Mouse (Mus musculus): ENCODE measurements around the gene Gpr152. TPM values are rescaled to one million over a fixed set of nuclear protein-coding genes. Genes with fewer than 3 reads are reported as not detected.

Gene Gpr152
- polyA plus RNA-seq, 1 experiment from 2014 or later: not detected

GRCm38 (mm10) chr19:4096642-4097440, 42.7 kb upstream of the Gpr152 start, which contains the start of gene Cdk2ap2:
TSS of gene Cdk2ap2 (plus strand) at chr19:4097182.
- H3K4me2 ChIP-seq (ENCODE audit: low read length): peak within 1 kb of the TSS; percentile 71
- peak within 1 kb of the TSS; percentile 47 to 79 for H3K27ac ChIP-seq (replicated peaks in 1 of 2; ENCODE audit: control insufficient read depth in 1 of 2, insufficient read depth in 1 of 2, low read depth in 2 of 2, low read length in 2 of 2)
- ATAC-seq (ENCODE audit: insufficient number of reproducible peaks, insufficient read depth, low FRiP score, low read depth): peak; percentile 89
- peaks cover 16 to 28% of the 10 kb centered on the region in 2 experiments for H3K4me1 ChIP-seq (ENCODE audit: control insufficient read depth in 2 of 2, insufficient read depth in 2 of 2, low read length in 2 of 2)
- H3K27me3 ChIP-seq (ENCODE audit: control insufficient read depth, insufficient read depth, low read length): peaks cover 11% of the 10 kb centered on the region; the same call in 1 of the 2 replicates
- H3K9me3 ChIP-seq (ENCODE audit: control insufficient read depth, low read length): no peaks in the 10 kb centered on the region
- H3K36me3 ChIP-seq (ENCODE audit: control insufficient read depth, insufficient read depth, low read length): no peaks in the 10 kb centered on the region
- WGBS: under 1% methylated on average over 64 of the region's 65 CpGs
- H3K4me3 ChIP-seq (ENCODE audit: control insufficient read depth in 1 of 2, insufficient read depth in 1 of 2, low read depth in 1 of 2, low read length in 2 of 2): peak within 1 kb of the TSS; percentile 59 to 60
- peak within 1 kb of the TSS; percentile 72 for H3K9ac ChIP-seq (ENCODE audit: low read length)

- Histone ChIP-seq H3K27ac (replicated peaks in 1 of 2; ENCODE audit: control insufficient read depth in 1 of 2, insufficient read depth in 1 of 2, low read depth in 2 of 2, low read length in 2 of 2) (peak overlapping the region; percentile 26 to 74; a peak in 3 of 4 replicates), H3K4me1 (ENCODE audit: control insufficient read depth in 2 of 2, insufficient read depth in 2 of 2, low read length in 2 of 2) (peaks cover 16 to 28% of the 10 kb centered on the region in 2 experiments), H3K4me2 (ENCODE audit: low read length) (peak overlapping the region; percentile 71), H3K4me3 (ENCODE audit: control insufficient read depth in 1 of 2, insufficient read depth in 1 of 2, low read depth in 1 of 2, low read length in 2 of 2) (peak overlapping the region; percentile 59 to 60), H3K27me3 (ENCODE audit: control insufficient read depth, insufficient read depth, low read length) (peaks cover 17% of the 10 kb centered on the region; the same call in 1 of the 2 replicates), H3K36me3 (ENCODE audit: control insufficient read depth, insufficient read depth, low read length) (no peaks in the 10 kb centered on the region), H3K9ac (ENCODE audit: low read length) (peak overlapping the region; percentile 68), H3K9me3 (ENCODE audit: control insufficient read depth, low read length) (no peaks in the 10 kb centered on the region)
- WGBS: 2% methylated on average over 21 of the region's 21 CpGs
- ATAC-seq (ENCODE audit: insufficient number of reproducible peaks, insufficient read depth, low FRiP score, low read depth): peak; percentile 40
Measured at GRCm38 (mm10) chr19:4097441-4097825, 42.2 kb upstream of the Gpr152 start.

- peaks cover 16 to 28% of the 10 kb centered on the region in 2 experiments for H3K4me1 ChIP-seq (ENCODE audit: control insufficient read depth in 2 of 2, insufficient read depth in 2 of 2, low read length in 2 of 2)
- no peaks in the 10 kb centered on the region for H3K36me3 ChIP-seq (ENCODE audit: control insufficient read depth, insufficient read depth, low read length)
- ATAC-seq (ENCODE audit: insufficient number of reproducible peaks, insufficient read depth, low FRiP score, low read depth): no peak
- H3K4me2 ChIP-seq (ENCODE audit: low read length): no peak overlapping the region
- no peak overlapping the region for H3K27ac ChIP-seq (replicated peaks in 1 of 2; ENCODE audit: control insufficient read depth in 1 of 2, insufficient read depth in 1 of 2, low read depth in 2 of 2, low read length in 2 of 2)
- H3K4me3 ChIP-seq (ENCODE audit: control insufficient read depth in 1 of 2, insufficient read depth in 1 of 2, low read depth in 1 of 2, low read length in 2 of 2): no peak overlapping the region
- no peak overlapping the region for H3K9ac ChIP-seq (ENCODE audit: low read length)
- 92% methylated on average over 13 of the region's 13 CpGs for WGBS
- no peaks in the 10 kb centered on the region for H3K9me3 ChIP-seq (ENCODE audit: control insufficient read depth, low read length)
- peaks cover 20% of the 10 kb centered on the region; the same call in 1 of the 2 replicates for H3K27me3 ChIP-seq (ENCODE audit: control insufficient read depth, insufficient read depth, low read length)
Measured at GRCm38 (mm10) chr19:4098426-4098825, 41.2 kb upstream of the Gpr152 start.

- Histone ChIP-seq H3K9me3 (ENCODE audit: control insufficient read depth, low read length) (no peaks in the 10 kb centered on the region), H3K4me1 (ENCODE audit: control insufficient read depth in 2 of 2, insufficient read depth in 2 of 2, low read length in 2 of 2) (peaks cover 16 to 28% of the 10 kb centered on the region in 2 experiments), H3K9ac (ENCODE audit: low read length) (no peak overlapping the region), H3K4me3 (ENCODE audit: control insufficient read depth in 1 of 2, insufficient read depth in 1 of 2, low read depth in 1 of 2, low read length in 2 of 2) (peak overlapping the region in 1 of 2 experiments; percentile 57; a peak in 2 of 4 replicates), H3K27me3 (ENCODE audit: control insufficient read depth, insufficient read depth, low read length) (peaks cover 20% of the 10 kb centered on the region; the same call in 1 of the 2 replicates), H3K4me2 (ENCODE audit: low read length) (peak overlapping the region; percentile 90), H3K36me3 (ENCODE audit: control insufficient read depth, insufficient read depth, low read length) (0 out of 2 replicates have a peak, but pooled peaks cover 2% of the 10 kb centered on the region), H3K27ac (replicated peaks in 1 of 2; ENCODE audit: control insufficient read depth in 1 of 2, insufficient read depth in 1 of 2, low read depth in 2 of 2, low read length in 2 of 2) (peak overlapping the region in 1 of 2 experiments; percentile 26; a peak in 1 of 4 replicates)
- 9% methylated on average over 9 of the region's 9 CpGs for WGBS
- no peak for ATAC-seq (ENCODE audit: insufficient number of reproducible peaks, insufficient read depth, low FRiP score, low read depth)
Measured at GRCm38 (mm10) chr19:4099056-4099455, 40.5 kb upstream of the Gpr152 start.

GRCm38 (mm10) chr19:4099837-4100717, 39.5 kb upstream of the Gpr152 start, which contains the start of gene Pitpnm1:
TSS of gene Pitpnm1 (plus strand) at chr19:4099998.
- H3K4me1 ChIP-seq (ENCODE audit: control insufficient read depth in 2 of 2, insufficient read depth in 2 of 2, low read length in 2 of 2): peaks cover 16 to 28% of the 10 kb centered on the region in 2 experiments
- peak within 1 kb of the TSS; percentile 54 to 57 for H3K4me3 ChIP-seq (ENCODE audit: control insufficient read depth in 1 of 2, insufficient read depth in 1 of 2, low read depth in 1 of 2, low read length in 2 of 2)
- WGBS: 1% methylated on average over 53 of the region's 53 CpGs
- peak within 1 kb of the TSS in 1 of 2 experiments; percentile 26; a peak in 1 of 4 replicates for H3K27ac ChIP-seq (replicated peaks in 1 of 2; ENCODE audit: control insufficient read depth in 1 of 2, insufficient read depth in 1 of 2, low read depth in 2 of 2, low read length in 2 of 2)
- H3K9me3 ChIP-seq (ENCODE audit: control insufficient read depth, low read length): no peaks in the 10 kb centered on the region
- 0 out of 2 replicates have a peak, but pooled peaks have one; percentile 1 for ATAC-seq (ENCODE audit: insufficient number of reproducible peaks, insufficient read depth, low FRiP score, low read depth)
- peaks cover 20% of the 10 kb centered on the region; the same call in 1 of the 2 replicates for H3K27me3 ChIP-seq (ENCODE audit: control insufficient read depth, insufficient read depth, low read length)
- H3K9ac ChIP-seq (ENCODE audit: low read length): peak within 1 kb of the TSS; percentile 70
- peaks cover 7% of the 10 kb centered on the region; the same call in 1 of the 2 replicates for H3K36me3 ChIP-seq (ENCODE audit: control insufficient read depth, insufficient read depth, low read length)
- H3K4me2 ChIP-seq (ENCODE audit: low read length): peak within 1 kb of the TSS; percentile 90

- H3K4me1 ChIP-seq (ENCODE audit: control insufficient read depth in 2 of 2, insufficient read depth in 2 of 2, low read length in 2 of 2): peaks cover 16 to 28% of the 10 kb centered on the region in 2 experiments
- WGBS: 1% methylated on average over 52 of the region's 52 CpGs
- H3K27ac ChIP-seq (replicated peaks in 1 of 2; ENCODE audit: control insufficient read depth in 1 of 2, insufficient read depth in 1 of 2, low read depth in 2 of 2, low read length in 2 of 2): no peak overlapping the region
- no peaks in the 10 kb centered on the region for H3K9me3 ChIP-seq (ENCODE audit: control insufficient read depth, low read length)
- peak overlapping the region; percentile 70 for H3K9ac ChIP-seq (ENCODE audit: low read length)
- peaks cover 20% of the 10 kb centered on the region; the same call in 1 of the 2 replicates for H3K27me3 ChIP-seq (ENCODE audit: control insufficient read depth, insufficient read depth, low read length)
- peaks cover 10% of the 10 kb centered on the region; the same call in 1 of the 2 replicates for H3K36me3 ChIP-seq (ENCODE audit: control insufficient read depth, insufficient read depth, low read length)
- no peak for ATAC-seq (ENCODE audit: insufficient number of reproducible peaks, insufficient read depth, low FRiP score, low read depth)
- peak overlapping the region; percentile 90 for H3K4me2 ChIP-seq (ENCODE audit: low read length)
- peak overlapping the region; percentile 54 to 57 for H3K4me3 ChIP-seq (ENCODE audit: control insufficient read depth in 1 of 2, insufficient read depth in 1 of 2, low read depth in 1 of 2, low read length in 2 of 2)
Measured at GRCm38 (mm10) chr19:4100718-4101261, 38.8 kb upstream of the Gpr152 start.

Data from heart, embryonic 14.5 days (tissue).